Mouse (Mus musculus): ENCODE measurements around the gene St7. TPM values are rescaled to one million over a fixed set of nuclear protein-coding genes. Genes with fewer than 3 reads are reported as not detected.

St7 gene
- polyA plus RNA-seq, 3 experiments from 2014 or later = 2.1 to 4.8 (median 3.9) TPM

DNA sequence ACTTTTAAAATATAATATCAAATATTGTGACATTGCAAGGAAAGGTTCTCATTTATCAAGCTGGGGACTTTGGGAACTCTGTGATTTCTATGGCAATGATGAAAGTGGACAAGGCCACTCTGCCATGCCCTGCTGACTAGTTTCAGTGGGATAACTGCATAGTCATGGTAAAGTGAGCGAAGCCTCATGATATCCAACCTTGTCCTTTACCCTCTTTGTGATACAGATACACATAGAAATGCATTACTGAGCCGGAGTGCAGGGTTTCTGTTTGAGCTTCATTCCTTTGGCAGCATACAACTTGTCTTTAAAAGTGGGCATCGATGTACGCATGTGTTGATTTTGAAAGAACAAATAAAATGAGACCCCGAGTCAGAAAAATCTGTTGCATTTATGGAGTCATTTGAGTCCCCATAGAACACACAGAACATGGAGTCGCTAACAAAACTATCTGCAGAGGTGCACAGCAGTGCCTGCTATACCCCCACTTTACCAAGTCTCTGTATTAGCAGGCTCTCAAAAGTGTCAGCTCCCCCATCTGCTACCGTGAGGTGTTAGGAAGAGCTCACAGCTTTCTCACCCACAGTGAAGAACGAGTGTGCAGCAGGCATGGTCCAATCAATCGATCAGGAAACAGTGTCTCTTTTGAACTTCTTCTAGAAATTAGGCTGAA lies 77.4 kb downstream of the St7 start:
- no peak for ATAC-seq

DNA sequence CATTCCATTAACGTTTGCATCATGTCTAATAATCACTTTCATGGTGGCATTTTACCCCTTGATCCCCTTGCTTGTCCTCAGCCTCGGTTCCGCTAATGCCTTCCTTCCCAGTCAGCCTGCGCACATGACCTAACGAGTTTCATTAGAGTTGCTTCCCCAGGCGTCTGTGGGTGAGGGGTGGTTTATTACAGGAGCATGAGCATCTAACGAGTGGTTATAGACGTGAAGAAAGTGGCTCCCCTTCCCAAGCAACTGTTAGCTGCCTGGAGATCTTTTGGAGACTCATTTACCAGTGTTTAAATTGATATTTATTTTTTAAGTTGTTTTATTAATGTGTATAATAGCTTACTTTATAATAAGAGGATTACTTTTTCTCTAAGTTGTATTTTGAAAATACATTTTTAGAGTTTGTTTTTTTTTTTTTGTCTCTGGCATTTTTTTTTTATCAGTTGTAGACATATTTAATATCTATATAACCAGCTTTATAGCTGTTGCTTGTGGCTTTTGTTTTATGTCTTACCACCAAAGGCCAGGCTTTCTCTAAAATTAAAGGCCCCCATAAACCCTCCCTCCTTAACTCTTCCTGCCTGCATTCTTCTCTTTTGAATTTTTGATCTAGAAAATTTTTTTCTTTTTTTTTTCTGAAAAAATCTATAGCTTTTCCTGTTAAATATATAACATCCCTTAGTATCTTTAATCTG lies 78.1 kb downstream of the St7 start:
- no peak for ATAC-seq

DNA sequence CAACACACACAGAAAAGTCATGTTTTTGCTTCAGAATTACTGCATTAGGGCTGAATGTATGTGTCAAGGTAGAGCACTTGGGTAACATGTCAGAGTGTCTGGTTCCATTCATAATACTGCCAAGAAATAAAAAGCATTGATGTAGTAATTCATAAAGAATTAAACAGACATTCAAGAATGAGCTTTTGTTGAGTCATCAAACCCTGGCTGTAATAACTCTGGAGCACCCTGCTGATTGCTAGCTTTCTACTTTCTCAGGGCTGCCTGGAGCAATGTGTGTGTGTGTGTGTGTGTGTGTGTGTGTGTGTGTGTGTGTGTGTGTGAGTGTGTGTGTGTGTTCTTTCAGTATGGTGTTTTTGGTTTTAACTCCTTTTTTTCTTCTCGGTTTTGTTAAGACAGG lies 78.7 kb downstream of the St7 start:
- no peak for ATAC-seq

DNA sequence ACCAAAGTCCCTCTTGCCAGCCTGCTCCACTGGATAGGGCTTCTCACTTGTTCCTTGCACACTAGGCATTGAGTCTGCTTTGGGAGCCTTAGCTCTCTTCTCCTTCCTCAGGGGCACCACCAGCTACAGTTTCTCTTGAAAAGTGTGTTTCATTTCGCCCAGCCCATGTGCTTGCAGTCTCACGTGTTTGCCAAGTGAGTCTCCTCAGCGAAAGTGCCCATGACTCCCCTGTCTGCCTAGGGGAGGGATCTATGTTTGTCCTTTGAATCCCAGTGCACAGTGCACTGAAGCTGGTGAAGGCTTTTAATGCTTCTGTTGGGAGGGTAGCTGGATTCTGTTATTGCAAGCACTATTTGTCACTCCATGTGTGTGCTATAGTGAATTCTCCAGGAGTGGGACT lies 79.8 kb downstream of the St7 start:
- peak; percentile 17 for ATAC-seq

DNA sequence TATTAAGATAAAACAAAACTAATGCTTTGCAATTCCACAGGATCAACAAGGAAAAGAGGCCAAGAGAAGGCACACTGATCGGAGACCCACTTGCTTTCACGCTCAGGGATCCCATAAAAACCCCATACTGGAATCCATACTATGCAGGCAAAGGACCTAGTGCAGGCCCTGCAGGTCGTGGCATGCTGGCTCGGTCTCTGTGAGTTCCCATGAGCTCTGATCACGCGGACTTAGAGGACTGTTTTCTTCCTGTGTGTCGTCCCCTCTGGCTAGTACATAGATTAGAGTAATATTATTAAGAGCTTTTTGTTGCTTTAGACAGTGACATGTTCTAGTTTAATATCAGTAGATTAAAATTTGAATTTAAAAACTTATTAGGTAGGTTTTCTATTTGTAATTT lies 83.3 kb downstream of the St7 start:
- ATAC-seq = no peak

DNA sequence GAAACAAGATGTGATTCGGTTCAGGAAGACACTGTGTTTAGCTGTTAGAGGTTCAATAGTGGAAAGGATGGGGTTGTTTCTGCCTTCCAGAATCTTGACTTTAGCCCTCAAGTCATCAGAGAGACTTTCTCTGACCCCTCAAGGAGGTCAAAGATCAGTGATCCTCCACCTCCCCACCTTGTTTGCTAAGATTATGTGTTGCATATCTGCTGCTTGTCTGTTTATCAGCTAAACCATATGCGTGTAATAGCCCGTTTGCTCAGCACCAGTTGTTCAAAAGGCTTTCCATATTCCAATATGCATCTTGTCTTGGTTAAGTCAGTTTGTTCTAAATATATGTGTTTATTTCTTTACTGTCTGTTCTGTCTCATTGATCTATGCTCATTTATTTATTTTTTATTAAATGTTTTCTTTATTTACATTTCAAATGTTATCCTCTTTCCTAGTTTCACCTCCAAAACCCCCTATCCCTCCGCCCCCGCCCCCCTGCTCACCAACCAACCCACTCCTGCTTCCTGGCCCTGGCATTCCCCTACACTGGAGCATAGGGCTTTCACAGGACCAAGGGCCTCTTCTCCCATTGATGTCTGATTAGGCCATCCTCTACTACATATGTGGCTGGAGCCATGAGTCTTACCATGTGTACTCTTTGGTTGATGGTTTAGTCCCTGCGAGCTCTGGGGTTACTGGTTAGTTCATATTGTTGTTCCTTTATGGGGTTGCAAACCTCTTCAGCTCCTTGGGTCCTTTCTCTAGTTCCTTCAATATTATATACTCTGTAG lies 84.5 kb downstream of the St7 start:
- no peak for ATAC-seq

DNA sequence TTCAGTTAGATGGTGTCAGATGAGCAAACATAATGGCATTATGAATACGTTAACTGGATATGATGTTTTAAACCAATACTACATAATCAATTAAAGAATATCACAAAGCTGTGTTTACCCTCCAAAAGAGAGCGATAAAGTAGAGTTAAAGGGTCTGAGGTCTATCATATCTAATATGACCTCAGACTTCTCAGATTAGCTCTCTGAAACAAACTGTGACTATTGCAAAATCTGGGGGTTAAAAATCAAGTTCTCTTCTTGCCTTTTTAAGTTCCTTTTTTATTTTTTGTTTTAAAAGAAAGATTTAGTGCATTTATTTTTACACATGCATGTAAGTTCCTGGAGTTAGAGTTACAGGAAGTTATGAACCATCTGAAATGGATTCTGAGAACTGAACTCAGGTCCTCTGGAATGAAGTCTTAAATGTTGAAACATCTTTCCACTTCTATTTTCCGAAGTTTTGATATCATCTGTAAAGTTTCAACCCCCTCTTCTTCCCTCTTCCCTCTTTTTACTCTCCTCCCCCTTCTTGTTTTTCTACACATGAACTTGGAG lies 86.0 kb downstream of the St7 start:
- ATAC-seq = no peak

DNA sequence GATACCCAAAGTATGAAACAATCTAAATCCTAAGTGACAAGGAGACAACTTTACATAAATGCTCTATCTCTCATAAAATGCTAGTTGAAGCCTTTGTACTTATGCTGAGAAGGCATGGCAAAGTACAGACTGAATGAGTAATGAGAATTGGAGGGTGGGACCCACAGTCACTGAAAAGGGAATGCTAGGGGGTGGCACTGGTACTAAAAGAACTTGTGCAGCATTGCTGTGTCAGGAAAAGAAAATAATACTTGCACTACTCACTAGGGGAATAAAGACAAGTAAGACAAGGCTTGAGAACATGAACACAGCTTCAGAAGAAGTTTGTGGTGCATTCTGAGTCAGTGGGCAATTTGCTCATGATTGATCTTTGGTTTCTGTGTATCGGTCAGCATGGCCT lies 90.8 kb downstream of the St7 start:
- ATAC-seq = no peak

DNA sequence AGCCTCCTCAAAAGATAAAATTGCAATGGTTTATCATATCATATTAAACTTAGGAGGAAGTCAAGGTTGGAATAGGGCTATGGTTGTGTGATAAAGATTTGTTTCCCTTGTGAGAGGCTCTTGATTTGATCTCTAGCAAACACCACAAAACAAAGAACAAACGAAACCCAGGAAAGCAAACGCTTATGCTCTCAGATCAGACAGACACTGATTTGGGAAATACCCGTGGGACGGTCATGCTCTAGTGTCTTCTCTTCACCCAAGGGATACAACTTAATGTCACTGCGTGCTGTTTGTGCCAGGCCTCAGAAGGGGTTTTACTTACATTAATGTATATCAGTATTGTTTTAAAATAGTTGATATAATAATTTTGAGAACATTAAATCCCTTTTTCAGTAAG lies 91.8 kb downstream of the St7 start:
- no peak for ATAC-seq

DNA sequence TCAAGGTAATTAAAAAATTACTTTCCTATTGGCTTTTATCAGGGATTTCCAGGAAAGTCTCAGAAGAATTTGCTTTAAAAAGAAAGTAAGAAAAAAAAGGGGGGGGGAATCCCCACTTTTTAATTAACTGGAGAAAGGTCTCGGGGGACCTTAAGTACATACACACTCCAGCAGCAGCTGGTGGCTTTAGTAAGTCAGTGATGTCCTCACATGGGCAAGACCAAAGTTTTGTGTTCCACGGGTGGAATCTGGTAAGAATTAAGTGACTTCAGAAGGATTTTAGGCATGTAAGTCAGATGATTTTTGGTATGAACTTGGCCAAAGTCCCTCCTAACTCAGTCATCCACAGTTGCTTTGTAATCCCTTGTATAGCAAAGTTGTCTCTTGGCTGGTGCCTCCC lies 92.5 kb downstream of the St7 start:
- ATAC-seq = no peak

DNA sequence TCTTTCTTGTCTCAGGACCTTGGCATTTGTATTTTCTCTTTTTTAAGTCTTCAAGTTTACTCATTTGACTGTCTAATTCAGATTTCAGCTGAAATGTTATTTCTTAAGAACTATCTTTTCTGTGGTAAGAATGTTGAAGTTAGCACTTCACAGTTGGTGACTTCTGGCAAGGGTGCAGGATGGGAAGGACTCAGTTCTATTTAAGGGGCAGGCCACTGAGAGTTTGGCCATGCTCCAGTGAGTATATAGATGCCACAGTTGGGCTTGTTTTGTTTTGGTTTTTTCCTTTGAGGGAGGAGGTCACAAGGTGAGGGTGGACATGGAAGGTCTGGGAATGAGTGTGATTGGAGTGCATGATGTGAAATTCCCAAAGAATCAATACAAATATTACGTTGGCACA lies 95.1 kb downstream of the St7 start:
- no peak for ATAC-seq

DNA sequence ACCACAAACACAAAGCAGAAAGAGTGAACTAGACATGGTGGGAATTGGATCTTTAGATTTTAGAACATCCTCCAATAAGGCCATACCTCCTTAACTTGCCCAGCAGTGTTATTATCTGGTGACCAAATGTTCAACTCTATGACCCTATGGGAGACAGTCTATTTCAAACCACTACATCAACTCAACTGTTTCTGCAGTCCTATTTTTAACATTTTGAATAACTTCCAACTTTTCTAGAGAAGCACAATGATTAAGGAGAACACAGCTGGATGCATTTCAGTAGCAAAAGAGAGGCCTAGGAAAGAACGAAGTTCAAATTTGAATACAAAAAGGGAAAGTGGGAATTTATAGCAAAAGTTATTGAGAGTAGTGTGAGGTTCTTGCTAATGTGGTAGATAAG lies 97.5 kb downstream of the St7 start:
- ATAC-seq = no peak

DNA sequence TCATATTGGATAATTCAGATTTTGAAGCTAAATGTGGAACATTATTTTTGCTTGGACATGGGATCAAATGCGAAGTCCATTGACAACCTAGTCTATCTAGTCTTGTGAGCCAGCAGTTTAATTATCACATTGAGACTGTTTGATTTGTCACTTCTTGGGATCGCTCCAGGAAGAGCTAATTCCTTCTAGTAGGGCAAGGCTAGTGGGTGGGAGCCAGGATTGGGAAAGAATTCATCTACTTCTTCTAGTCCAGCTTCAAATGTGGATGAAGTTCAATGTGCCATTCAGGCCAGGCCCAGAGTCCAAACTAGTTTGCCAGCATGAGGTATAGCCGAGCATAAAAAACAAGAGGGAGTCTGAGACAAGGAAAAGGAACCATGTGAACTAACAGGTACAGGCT lies 100.7 kb downstream of the St7 start:
- no peak for ATAC-seq

DNA sequence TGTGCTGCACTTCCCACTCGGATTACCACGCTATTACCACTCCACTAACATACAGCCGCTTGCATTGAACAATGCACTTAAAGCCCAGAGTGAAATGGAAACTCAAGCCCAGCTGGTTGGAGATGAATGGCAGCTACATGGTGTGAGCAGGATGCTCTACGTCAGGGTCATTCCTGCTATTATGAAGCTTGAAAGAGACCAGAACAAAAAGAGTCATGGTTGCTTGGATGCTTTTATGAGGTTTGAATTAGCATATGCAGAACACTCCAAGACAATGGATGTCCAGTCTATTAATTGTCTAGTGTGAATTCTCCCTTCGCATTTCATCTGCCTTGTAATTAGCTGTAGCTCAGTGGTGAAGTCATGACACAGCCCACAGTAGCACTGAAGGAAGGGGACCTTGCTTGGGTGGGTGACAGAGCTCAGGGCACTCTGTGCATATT lies 104.6 kb downstream of the St7 start:
- no peak for ATAC-seq

DNA sequence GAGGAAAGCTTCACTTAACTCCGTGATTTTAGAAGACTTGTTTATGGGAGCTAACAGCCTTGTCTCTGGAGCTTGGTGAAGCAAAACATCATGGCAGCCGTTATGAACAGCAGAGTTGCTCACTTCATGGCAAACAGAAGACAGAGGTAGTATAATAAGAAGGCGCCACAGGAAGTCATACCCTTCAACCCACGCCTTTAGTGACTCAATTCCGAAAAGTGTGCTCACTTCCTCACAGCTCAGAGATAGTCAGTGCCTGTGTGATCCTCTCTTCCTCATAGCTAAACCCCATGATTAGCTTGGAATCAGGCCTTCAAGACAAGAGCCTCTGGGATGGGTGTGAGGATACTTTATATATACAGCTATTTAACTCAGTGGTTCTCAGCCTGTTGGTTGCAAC lies 108.0 kb downstream of the St7 start:
- ATAC-seq = peak; percentile 61

DNA sequence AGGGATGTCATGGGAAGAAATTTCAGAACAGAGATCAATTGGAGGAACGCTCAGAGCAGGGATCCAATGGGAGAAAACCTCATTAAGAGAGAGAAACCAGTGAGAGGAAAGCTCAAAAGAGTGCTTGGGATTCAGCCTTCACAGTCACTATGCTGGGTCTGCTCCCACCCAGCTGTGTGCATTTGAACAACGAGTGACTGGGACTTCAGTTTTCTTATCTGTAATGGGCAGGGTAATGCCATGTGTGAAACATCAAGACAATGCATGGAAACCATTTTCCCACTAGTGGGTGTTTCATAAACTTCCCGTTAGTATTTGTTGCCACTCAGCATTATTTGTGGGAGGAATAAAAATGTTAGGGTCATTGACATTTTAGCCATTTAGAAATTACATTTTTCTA lies 111.7 kb downstream of the St7 start:
- no peak for ATAC-seq

DNA sequence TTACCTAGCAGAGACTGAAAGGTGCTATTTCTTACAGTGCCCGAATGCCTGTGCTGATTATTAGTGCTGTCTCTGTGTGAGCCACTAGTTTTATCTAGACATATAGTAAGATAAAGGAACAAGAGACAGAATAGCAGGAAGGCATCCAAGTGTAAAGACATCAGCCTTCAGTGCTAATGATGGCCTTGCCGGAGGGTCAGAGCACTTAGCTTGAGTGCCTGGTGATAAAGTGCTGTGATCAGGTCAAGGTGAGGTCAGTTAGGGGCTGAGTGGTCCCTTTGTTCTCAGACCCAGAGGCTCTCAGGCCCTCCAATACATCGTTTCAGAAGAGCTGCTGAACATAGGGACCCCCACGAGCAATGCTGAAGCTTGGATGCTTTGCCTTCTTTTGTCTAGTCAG lies 113.8 kb downstream of the St7 start:
- ATAC-seq = no peak

DNA sequence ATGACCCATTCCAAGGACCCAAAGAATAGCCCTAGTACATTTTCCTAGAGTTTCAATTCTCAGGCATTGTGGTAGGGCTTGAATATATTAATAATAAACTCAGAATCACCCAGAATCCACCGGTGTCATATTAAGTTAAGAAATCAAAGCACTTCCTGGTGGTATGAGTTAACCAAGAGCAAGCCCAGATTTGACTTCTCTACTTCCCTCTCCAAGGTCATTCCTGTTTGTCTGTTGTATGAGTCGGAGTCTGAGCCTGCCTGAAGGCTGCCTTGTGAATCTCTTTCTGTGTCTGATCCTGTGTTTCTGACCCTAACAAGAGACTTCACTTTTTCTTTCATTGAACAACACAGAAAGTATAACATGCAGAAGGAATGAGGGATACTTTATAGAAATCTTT lies 118.3 kb downstream of the St7 start:
- ATAC-seq = no peak

DNA sequence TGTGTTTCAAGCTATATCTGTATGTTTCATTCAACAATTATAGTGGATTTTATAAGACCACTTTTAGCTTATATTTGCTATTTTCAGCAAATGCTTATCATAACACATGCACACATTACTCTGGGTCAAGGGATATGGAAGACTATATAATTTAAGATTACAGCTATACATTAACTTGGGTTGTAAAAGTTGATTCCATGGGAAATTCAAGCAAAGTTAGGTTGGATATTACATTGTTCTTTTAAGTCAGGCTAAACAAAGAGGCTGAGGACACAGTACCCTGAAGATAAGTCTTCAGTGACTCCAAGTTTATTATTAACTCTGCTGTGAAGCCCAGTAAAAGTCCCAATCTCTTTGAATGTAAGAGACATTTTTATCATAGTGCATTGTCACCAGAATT lies 118.8 kb downstream of the St7 start:
- no peak for ATAC-seq

DNA sequence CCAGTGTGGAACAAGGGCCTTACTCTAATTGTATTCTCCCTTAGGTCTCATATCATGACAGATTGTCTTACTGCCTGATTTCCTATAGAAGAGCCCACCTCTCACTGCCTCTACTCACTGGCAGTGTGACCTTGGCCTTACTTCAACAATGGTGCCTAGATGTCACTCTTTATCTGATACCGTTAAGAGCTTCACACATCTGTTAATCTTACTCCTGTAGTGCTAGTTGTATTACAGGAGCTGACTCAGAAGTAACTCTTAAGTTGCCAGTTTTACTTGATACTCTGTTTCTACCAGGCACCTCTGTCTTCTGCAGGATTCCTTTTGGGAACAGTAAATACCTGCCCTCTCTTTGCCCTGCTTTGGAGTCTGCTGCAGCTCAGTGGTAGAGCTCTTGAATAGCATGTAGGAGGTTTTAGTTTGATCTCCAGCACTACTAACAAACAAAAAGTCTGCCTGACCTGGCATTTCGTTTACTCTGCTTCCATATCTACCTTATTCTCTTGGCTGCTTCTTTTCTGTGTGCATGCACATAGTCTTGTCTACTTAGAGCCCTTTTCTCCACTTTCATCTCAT lies 121.4 kb downstream of the St7 start:
- ATAC-seq = no peak

DNA sequence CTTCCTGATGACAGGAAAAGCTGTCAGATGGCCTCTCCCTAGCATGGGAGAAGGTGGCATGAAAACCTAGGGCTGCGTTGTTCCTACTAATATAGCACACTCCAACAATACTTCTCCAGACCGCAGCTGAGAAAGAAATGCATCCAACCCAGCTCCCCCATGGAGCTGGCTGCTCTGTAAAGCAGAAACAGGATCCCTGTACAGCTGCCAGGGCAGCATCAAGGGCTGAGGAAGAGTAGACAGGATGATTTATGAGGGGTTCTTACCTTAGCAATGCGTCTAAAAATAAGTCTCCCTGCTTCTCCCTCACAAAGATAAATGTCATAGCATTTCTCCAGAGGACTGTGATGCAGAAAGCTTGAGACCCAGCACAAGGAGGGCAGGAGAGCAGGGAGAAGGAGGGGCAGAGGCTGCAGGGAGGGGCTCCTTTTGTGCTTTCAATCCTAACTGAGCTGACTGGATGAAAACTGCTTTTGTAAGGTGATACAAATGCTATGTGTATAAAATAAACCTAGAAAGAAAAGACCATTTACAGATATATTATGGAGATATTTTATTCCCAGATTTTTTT lies 124.2 kb downstream of the St7 start:
- no peak for ATAC-seq

DNA sequence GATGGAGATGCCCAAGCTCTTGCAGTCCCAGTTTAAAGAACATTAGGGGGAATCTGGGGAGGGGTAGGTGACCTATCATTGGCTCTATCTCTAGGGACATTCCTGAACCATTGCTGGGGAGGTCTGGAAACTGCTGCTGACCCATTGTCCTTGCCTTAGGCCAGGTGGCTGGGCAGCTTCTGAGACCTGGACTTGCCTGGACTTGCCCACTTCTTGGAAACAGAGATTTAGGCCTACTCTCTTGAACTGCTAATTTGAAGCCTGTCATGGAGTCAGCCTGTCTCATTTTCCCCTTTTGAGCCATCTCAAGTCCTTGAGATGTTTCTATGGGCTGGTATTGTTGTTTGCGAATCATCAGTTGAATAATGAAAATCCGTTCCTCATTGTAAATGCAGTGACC lies 130.9 kb downstream of the St7 start:
- ATAC-seq = no peak

DNA sequence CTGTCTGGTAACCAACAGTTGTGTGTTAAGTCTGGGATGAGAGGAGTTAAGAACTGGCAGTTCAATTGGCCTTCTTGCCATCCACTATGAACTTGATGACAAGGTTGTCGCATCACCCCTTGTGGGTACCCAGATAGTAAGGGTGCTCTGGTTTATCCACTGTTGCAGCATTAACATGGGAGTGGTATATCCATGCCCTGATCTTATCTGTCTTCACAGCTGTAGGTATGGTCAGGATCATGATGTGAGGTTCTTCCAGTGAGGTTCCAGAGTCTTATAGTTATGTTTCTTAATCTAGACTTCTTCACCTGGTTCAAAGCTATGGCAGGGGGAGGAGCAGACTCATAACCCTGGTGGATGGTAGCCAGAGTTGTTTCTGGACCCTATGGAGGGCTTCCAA lies 132.0 kb downstream of the St7 start:
- ATAC-seq = no peak

Measured in inflammation-experienced regulatory T-cells, adult 6 months (primary cell).